In genomic region chr19:4162646-4163542, GRCm38 (mm10) we compare ENCODE assay signal across 8 mouse cellular contexts. TPM values are rescaled to one million over a fixed set of nuclear protein-coding genes. Genes with fewer than 3 reads are reported as not detected.
DNase-seq lines count a peak whose midpoint lies in the region; ATAC-seq and TF ChIP-seq lines count a peak whose summit lies in the region.

Rps6kb2 (minus strand) TSS chr19:4163354.

- peaks cover 37% of the 10 kb centered on the region for H3K36me3 ChIP-seq in embryonic facial prominence, embryonic 14.5 days (ENCODE audit: control insufficient read depth, insufficient read depth, low read length)
- H3K36me3 ChIP-seq in limb, embryonic 14.5 days (ENCODE audit: control insufficient read depth, insufficient read depth, low read length), result peaks cover 33% of the 10 kb centered on the region
- peaks cover 32% of the 10 kb centered on the region for H3K36me3 ChIP-seq in midbrain, postnatal 0 days (ENCODE audit: insufficient read depth, low read length)

- H3K4me2 ChIP-seq in embryonic facial prominence, embryonic 14.5 days (ENCODE audit: low read depth, low read length), result peak within 1 kb of the TSS; percentile 95
- H3K4me2 ChIP-seq in limb, embryonic 14.5 days (replicated peaks; ENCODE audit: low read depth, low read length, severe bottlenecking), result peak within 1 kb of the TSS; percentile 89
- peak within 1 kb of the TSS; percentile 91 for H3K4me2 ChIP-seq in midbrain, postnatal 0 days (ENCODE audit: low read depth, low read length, poor library complexity, severe bottlenecking)

- TF ChIP-seq CTCF in midbrain, postnatal 0 days (IDR thresholded peaks at IDR 0.05), result no peak

- H3K9ac ChIP-seq in embryonic facial prominence, embryonic 14.5 days (ENCODE audit: low read depth, low read length), result peak within 1 kb of the TSS; percentile 89
- H3K9ac ChIP-seq in limb, embryonic 14.5 days (ENCODE audit: low read depth, low read length, severe bottlenecking), result peak within 1 kb of the TSS; percentile 77
- peak within 1 kb of the TSS; percentile 76 for H3K9ac ChIP-seq in midbrain, postnatal 0 days (replicated peaks; ENCODE audit: low read length, poor library complexity, severe bottlenecking)

- peak; percentile 39; the same call in 1 of the 2 replicates for TF ChIP-seq POLR2A in limb, embryonic 14.5 days (IDR thresholded peaks at IDR 0.05; ENCODE audit: borderline replicate concordance, extremely low read depth, insufficient read depth, insufficient read length)

- 11% methylated on average over 24 of the region's 42 CpGs for WGBS in embryonic facial prominence, embryonic 14.5 days
- 8% methylated on average over 42 of the region's 42 CpGs for WGBS in limb, embryonic 14.5 days
- WGBS in midbrain, postnatal 0 days, result 6% methylated on average over 42 of the region's 42 CpGs

- H3K27ac ChIP-seq in embryonic facial prominence, embryonic 14.5 days (replicated peaks; ENCODE audit: low read depth, low read length), result peak within 1 kb of the TSS; percentile 67
- H3K27ac ChIP-seq in limb, embryonic 14.5 days (replicated peaks; ENCODE audit: low read depth, low read length), result peak within 1 kb of the TSS; percentile 70
- H3K27ac ChIP-seq in midbrain, postnatal 0 days (ENCODE audit: low read depth, low read length), result peak within 1 kb of the TSS; percentile 71

- peak within 1 kb of the TSS; percentile 82 for H3K4me3 ChIP-seq in embryonic facial prominence, embryonic 14.5 days (ENCODE audit: low read depth, low read length)
- H3K4me3 ChIP-seq in limb, embryonic 14.5 days (replicated peaks; ENCODE audit: low read length), result peak within 1 kb of the TSS; percentile 70
- peak within 1 kb of the TSS; percentile 69 for H3K4me3 ChIP-seq in midbrain, postnatal 0 days (ENCODE audit: low read depth, low read length)

- H3K4me1 ChIP-seq in embryonic facial prominence, embryonic 14.5 days (ENCODE audit: control insufficient read depth, insufficient read depth, low read length), result peaks cover 10% of the 10 kb centered on the region; the same call in 1 of the 2 replicates
- peaks cover 12% of the 10 kb centered on the region for H3K4me1 ChIP-seq in limb, embryonic 14.5 days (ENCODE audit: control insufficient read depth, insufficient read depth, low read length)
- peaks cover 6% of the 10 kb centered on the region; the same call in 1 of the 2 replicates for H3K4me1 ChIP-seq in midbrain, postnatal 0 days (ENCODE audit: insufficient read depth, low read length)

- ATAC-seq in embryonic facial prominence, embryonic 14.5 days (ENCODE audit: low read depth), result peak; percentile 92
- ATAC-seq in limb, embryonic 14.5 days (ENCODE audit: low FRiP score, low read depth), result peak; percentile 91
- ATAC-seq in midbrain, postnatal 0 days (ENCODE audit: low FRiP score), result peak; percentile 86

- no peaks in the 10 kb centered on the region for H3K9me3 ChIP-seq in embryonic facial prominence, embryonic 14.5 days (ENCODE audit: control insufficient read depth, low read length)
- no peaks in the 10 kb centered on the region for H3K9me3 ChIP-seq in limb, embryonic 14.5 days (ENCODE audit: control insufficient read depth, low read length)
- H3K9me3 ChIP-seq in midbrain, postnatal 0 days (ENCODE audit: low read length), result no peaks in the 10 kb centered on the region

- H3K27me3 ChIP-seq in embryonic facial prominence, embryonic 14.5 days (replicated peaks; ENCODE audit: control insufficient read depth, insufficient read depth, low read length), result no peaks in the 10 kb centered on the region
- no peaks in the 10 kb centered on the region for H3K27me3 ChIP-seq in limb, embryonic 14.5 days (ENCODE audit: control insufficient read depth, insufficient read depth, low read length)
- no peaks in the 10 kb centered on the region for H3K27me3 ChIP-seq in midbrain, postnatal 0 days (ENCODE audit: insufficient read depth, low read length)

- peak; percentile 99 for DNase-seq in 3T3-L1 (ENCODE audit: low read depth, low spot score)
- DNase-seq in adrenal gland, postnatal 4 days (ENCODE audit: low spot score in 2 of 2), result peak; percentile 87 to 90
- peak; percentile 99 for DNase-seq in embryonic facial prominence, embryonic 14.5 days (ENCODE audit: low spot score)
- DNase-seq in heart, adult 8-10 months (ENCODE audit: low spot score), result peak; percentile 99
- peak; percentile 98 for DNase-seq in kidney, adult 9 months
- DNase-seq in limb, embryonic 14.5 days (ENCODE audit: low spot score), result peak; percentile 99
- DNase-seq in midbrain, postnatal 0 days (ENCODE audit: low spot score), result peak; percentile 99
- peak; percentile 89 to 94 for DNase-seq in spleen, postnatal 14 days (ENCODE audit: low spot score in 2 of 2)

RNA-seq across cellular contexts. Expression of gene Rps6kb2, which starts in this region (rescaled TPM):
- total RNA-seq in adrenal gland, postnatal 4 days (2021), result 10 to 100 TPM; 46.6 to 50.0 TPM
- polyA plus RNA-seq in embryonic facial prominence, embryonic 14.5 days (2014; fragmentation: Nextera tagmentation; extraction: Ambion mirVana), result 34.1 and 43.2 TPM in 2 replicates
- 10 to 100 TPM; 15.6 to 17.9 (median 17.0) TPM for total RNA-seq in heart, adult 8-10 months (2022)
- 76.4 and 85.1 TPM in 2 replicates for polyA plus RNA-seq in limb, embryonic 14.5 days (2012; rRNA removed)
- 43.0 and 47.2 TPM in 2 replicates for polyA plus RNA-seq in limb, embryonic 14.5 days (2014; fragmentation: Nextera tagmentation; extraction: Ambion mirVana)
- total RNA-seq in midbrain, postnatal 0 days (2014; rRNA removed), result 23.5 and 25.2 TPM in 2 replicates
- 58.2 and 62.8 TPM in 2 replicates for polyA plus RNA-seq in midbrain, postnatal 0 days (2015; fragmentation: Nextera tagmentation; extraction: Ambion mirVana)

Comparison
In these comparisons a context has a peak if more than half of its experiments do, and no peak if none do; other contexts are left out.
1. Peak in every context shown above with its lines: DNase-seq, ATAC-seq, H3K4me3 ChIP-seq and H3K27ac ChIP-seq.